30 mouse cellular contexts compared by ENCODE assay signal in genomic region chr1:186407656-186408055, GRCm38 (mm10).
A peak's percentile ranks its signal among the peaks of the same experiment; 100 is the strongest.
DNase-seq lines count a peak whose midpoint lies in the region; ATAC-seq lines count a peak whose summit lies in the region.
"Had no signal": no experiment of that assay in that cellular context is flagged by ENCODE, and none has a peak within 500 bp of the region (broad histone marks: within the 10 kb centered on the region; RNA-seq: fewer than 3 reads in every experiment).

No protein-coding gene starts in this region.

- H3K4me3 ChIP-seq in forebrain, embryonic 10.5 days: no peak overlapping the region
- no peak overlapping the region for H3K4me3 ChIP-seq in forebrain, embryonic 11.5 days (ENCODE audit: low read depth, low read length)
- H3K4me3 ChIP-seq: embryonic facial prominence, embryonic 13.5 days; forebrain, embryonic 12.5 days; layer of hippocampus, adult 2 months; left cerebral cortex, adult 2 months; limb, embryonic 13.5 days; lung, embryonic 15.5 days; megakaryocyte, embryonic 14.5 days; midbrain, embryonic 12.5 days had no signal

- no peaks in the 10 kb centered on the region for H3K9me3 ChIP-seq in forebrain, embryonic 10.5 days
- H3K9me3 ChIP-seq in forebrain, embryonic 11.5 days (ENCODE audit: control insufficient read depth, low read length): no peaks in the 10 kb centered on the region
- H3K9me3 ChIP-seq: embryonic facial prominence, embryonic 13.5 days; forebrain, embryonic 12.5 days; limb, embryonic 13.5 days; lung, embryonic 15.5 days; midbrain, embryonic 12.5 days had no signal

- peaks cover 24% of the 10 kb centered on the region for H3K4me1 ChIP-seq in forebrain, embryonic 10.5 days
- H3K4me1 ChIP-seq in forebrain, embryonic 11.5 days (replicated peaks; ENCODE audit: control insufficient read depth, insufficient read depth, low read length): no peaks in the 10 kb centered on the region; the same call in 1 of the 2 replicates
- H3K4me1 ChIP-seq: megakaryocyte, embryonic 14.5 days had no signal

- H3K36me3 ChIP-seq in forebrain, embryonic 10.5 days (replicated peaks): no peaks in the 10 kb centered on the region
- H3K36me3 ChIP-seq in forebrain, embryonic 11.5 days (ENCODE audit: control insufficient read depth, insufficient read depth, low read length): no peaks in the 10 kb centered on the region
- H3K36me3 ChIP-seq: embryonic facial prominence, embryonic 13.5 days; forebrain, embryonic 12.5 days; G1E; limb, embryonic 13.5 days; lung, embryonic 15.5 days; midbrain, embryonic 12.5 days had no signal

- intact Hi-C loops in heart, postnatal 10 days (cut with DNase I): loop anchor here (5.0 kb wide), 1 partner anchor 300 kb away; the partner anchor contains the start of gene Tgfb2

- 84% methylated on average over 8 of the region's 8 CpGs for WGBS in forebrain, embryonic 10.5 days
- WGBS in forebrain, embryonic 11.5 days: 79% methylated on average over 8 of the region's 8 CpGs

- no peak for DNase-seq in forebrain, embryonic 10.5 days (ENCODE audit: extremely low spot score, low spot score)
- no peak for DNase-seq in forebrain, embryonic 11.5 days (ENCODE audit: low spot score)
- DNase-seq in kidney, postnatal 10 days: peak; percentile 13
- no peak for DNase-seq in kidney, adult 18-20 months
- DNase-seq in heart, postnatal 10 days: peak; percentile 44 to 46
- DNase-seq in retina, embryonic 14.5 days (ENCODE audit: low spot score): peak; percentile 12
- DNase-seq in spleen, adult 12 weeks (ENCODE audit: low spot score): no peak
- DNase-seq in neural tube, embryonic 10.5 days (ENCODE audit: extremely low spot score, low spot score): no peak
- DNase-seq: adrenal gland, postnatal 14 days; cerebellum, adult 18-20 months; cerebellum, postnatal 10 days; forebrain, postnatal 0 days; gastrocnemius, postnatal 25 days; kidney, postnatal 25 days; lung, postnatal 4 days; right cerebral cortex, postnatal 25 days; spleen, adult 18-20 months; thymus, postnatal 14 days had no signal

- ATAC-seq in forebrain, embryonic 11.5 days (replicated peaks; ENCODE audit: low FRiP score): no peak; the same call in 1 of the 2 replicates
- ATAC-seq: forebrain, postnatal 0 days; intestine, postnatal 0 days; Patski had no signal

- peaks cover 5% of the 10 kb centered on the region; the same call in 1 of the 2 replicates for H3K27me3 ChIP-seq in forebrain, embryonic 10.5 days (ENCODE audit: poor library complexity, severe bottlenecking)
- no peaks in the 10 kb centered on the region for H3K27me3 ChIP-seq in forebrain, embryonic 11.5 days (ENCODE audit: control insufficient read depth, insufficient read depth, low read length)
- H3K27me3 ChIP-seq: embryonic facial prominence, embryonic 13.5 days; forebrain, embryonic 12.5 days; limb, embryonic 13.5 days; lung, embryonic 15.5 days; megakaryocyte, embryonic 14.5 days; Patski had no signal

- no peak overlapping the region for H3K9ac ChIP-seq in forebrain, embryonic 11.5 days (ENCODE audit: low read length)
- H3K9ac ChIP-seq: embryonic facial prominence, embryonic 13.5 days; forebrain, embryonic 12.5 days; forebrain, postnatal 0 days; limb, embryonic 13.5 days; lung, embryonic 15.5 days; midbrain, embryonic 12.5 days had no signal

- no peak overlapping the region for H3K4me2 ChIP-seq in forebrain, embryonic 11.5 days (ENCODE audit: low read depth, low read length, severe bottlenecking)
- H3K4me2 ChIP-seq: embryonic facial prominence, embryonic 13.5 days; forebrain, embryonic 12.5 days; limb, embryonic 13.5 days; liver, embryonic 11.5 days; lung, embryonic 15.5 days; midbrain, embryonic 12.5 days had no signal

- 0 out of 2 replicates have a peak overlapping the region, but pooled peaks have one; percentile 40 for H3K27ac ChIP-seq in forebrain, embryonic 10.5 days
- no peak overlapping the region for H3K27ac ChIP-seq in forebrain, embryonic 11.5 days (ENCODE audit: low read depth, low read length)
- H3K27ac ChIP-seq: embryonic facial prominence, embryonic 13.5 days; forebrain, embryonic 12.5 days; layer of hippocampus, adult 2 months; left cerebral cortex, adult 2 months; limb, embryonic 13.5 days; lung, embryonic 15.5 days; midbrain, embryonic 12.5 days had no signal

Comparison
In these comparisons a context has a peak if more than half of its experiments do, and no peak if none do; other contexts are left out.
1. DNase-seq: peak in kidney, postnatal 10 days (single experiment), heart, postnatal 10 days (2 of 2) and retina, embryonic 14.5 days (single experiment); none in forebrain, embryonic 10.5 days (single experiment), forebrain, embryonic 11.5 days (single experiment), kidney, adult 18-20 months (single experiment), spleen, adult 12 weeks (single experiment) and neural tube, embryonic 10.5 days (single experiment).